Mouse (Mus musculus) midbrain, postnatal 0 days (tissue): ENCODE data around the gene Tepp. TPM values are rescaled to one million over a fixed set of nuclear protein-coding genes. Genes with fewer than 3 reads are reported as not detected.

Source experiments
- ATAC-seq: fragments of 200-750 bp; cut with Nextera tagmentation; 2 replicates; pipeline ENCODE4 v1.8.0; 2017; ENCODE audit warnings: moderate number of reproducible peaks, mild to moderate bottlenecking, moderate TSS enrichment, moderate library complexity; ENCODE audit not compliant: low FRiP score
- DNase-seq: peaks from one replicate; pipeline ENCODE4 v3.0.0-alpha.2; 2015; ENCODE audit warnings: low spot score
- H3K27ac ChIP-seq: fragments of 300-500 bp; sonication (generic); 2 replicates; pipeline ENCODE4 v1.5.1; 2014; ENCODE audit warnings: low read depth, mild to moderate bottlenecking, low read length, mixed read lengths
- H3K27me3 ChIP-seq: fragments of 300-500 bp; sonication (generic); 2 replicates; pipeline ENCODE4 v1.6.1; 2014; ENCODE audit warnings: low read length, control low read depth, mixed read lengths; ENCODE audit not compliant: insufficient read depth
- H3K36me3 ChIP-seq: fragments of 300-500 bp; sonication (generic); 2 replicates; pipeline ENCODE4 v1.6.1; 2014; ENCODE audit warnings: low read length, control low read depth, mixed read lengths; ENCODE audit not compliant: insufficient read depth
- H3K4me1 ChIP-seq: fragments of 300-500 bp; sonication (generic); 2 replicates; pipeline ENCODE4 v1.6.1; 2014; ENCODE audit warnings: mild to moderate bottlenecking, control low read depth, antibody characterized with exemption, low read length, mixed read lengths; ENCODE audit not compliant: insufficient read depth
- H3K4me2 ChIP-seq: fragments of 300-500 bp; sonication (generic); 2 replicates; pipeline ENCODE4 v1.6.1; 2014; ENCODE audit warnings: low read depth, mild to moderate bottlenecking, low read length, mixed read lengths; ENCODE audit not compliant: poor library complexity, severe bottlenecking
- H3K4me3 ChIP-seq: fragments of 300-500 bp; sonication (generic); 2 replicates; pipeline ENCODE4 v1.5.1; 2014; ENCODE audit warnings: low read depth, mild to moderate bottlenecking, low read length, moderate library complexity
- H3K9ac ChIP-seq: fragments of 300-500 bp; sonication (generic); replicated peaks from 2 replicates; pipeline ENCODE4 v1.6.1; 2014; ENCODE audit warnings: mild to moderate bottlenecking, low read length, moderate library complexity, mixed read lengths; ENCODE audit not compliant: poor library complexity, severe bottlenecking
- H3K9me3 ChIP-seq: fragments of 300-500 bp; sonication (generic); 2 replicates; pipeline ENCODE4 v1.6.1; 2016; ENCODE audit warnings: low read length, control low read depth
- CTCF ChIP-seq: IDR thresholded peaks from 2 replicates; pipeline ENCODE4 v1.5.1; 2016; ENCODE audit warnings: antibody characterized with exemption, mild to moderate bottlenecking
- WGBS: fragments of 180-500 bp; shearing (Covaris S2); extraction: QIAGEN DNeasy Blood & Tissue Kit; methylation state at CpG from one replicate; pipeline ENCODE4 v1.1.7; 2014; 5-methylcytosine and 5-hydroxymethylcytosine counted together
- polyA plus RNA-seq: library from polyadenylated mRNA; unstranded; fragments of >200 nt; fragmentation: Nextera tagmentation; extraction: Ambion mirVana; gene quantifications from 2 replicates; pipeline ENCODE4 v1.2.1, GENCODE M21; 2015
- total RNA-seq: library from RNA; depleted of rRNA; stranded (reverse); fragments of >200 nt; gene quantifications from 2 replicates; pipeline ENCODE4 v1.2.3, GENCODE M21; 2014; rRNA removed

The Tepp gene
- total and polyA plus RNA-seq, 2 experiments from 2014 or later: 0.77 to 2.5 TPM

DNA sequence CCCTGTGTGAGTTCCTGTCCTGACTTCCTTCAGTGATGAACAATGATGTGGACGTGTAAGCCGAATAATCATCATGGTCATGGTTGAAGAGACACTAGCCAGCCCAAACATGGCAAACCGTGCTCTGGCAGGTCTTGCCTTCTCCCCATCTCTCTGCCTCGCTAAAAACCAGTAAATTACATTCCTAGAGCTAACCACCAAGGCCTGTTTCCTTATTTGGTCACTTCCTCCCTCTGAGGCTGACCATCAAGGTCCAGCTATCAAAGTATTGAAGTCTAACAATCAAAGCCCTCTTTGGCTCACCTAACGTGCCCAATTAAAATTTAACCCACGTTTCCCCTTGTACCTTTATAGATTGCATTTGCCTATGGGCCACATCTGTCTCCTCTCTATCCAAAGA is 51.9 kb downstream of the Tepp start:
- no peaks in the 10 kb centered on the region for H3K27me3 ChIP-seq
- ATAC-seq (no peak), DNase-seq (no peak)
- WGBS: 75% methylated on average over 6 of the region's 6 CpGs
- H3K36me3 ChIP-seq: no peaks in the 10 kb centered on the region
- H3K4me1 ChIP-seq: peaks cover 5% of the 10 kb centered on the region
- no peak overlapping the region for H3K4me3 ChIP-seq
- H3K27ac ChIP-seq: no peak overlapping the region
- TF ChIP-seq CTCF: no peak
- no peak overlapping the region for H3K4me2 ChIP-seq
- H3K9ac ChIP-seq: no peak overlapping the region
- no peaks in the 10 kb centered on the region for H3K9me3 ChIP-seq

DNA sequence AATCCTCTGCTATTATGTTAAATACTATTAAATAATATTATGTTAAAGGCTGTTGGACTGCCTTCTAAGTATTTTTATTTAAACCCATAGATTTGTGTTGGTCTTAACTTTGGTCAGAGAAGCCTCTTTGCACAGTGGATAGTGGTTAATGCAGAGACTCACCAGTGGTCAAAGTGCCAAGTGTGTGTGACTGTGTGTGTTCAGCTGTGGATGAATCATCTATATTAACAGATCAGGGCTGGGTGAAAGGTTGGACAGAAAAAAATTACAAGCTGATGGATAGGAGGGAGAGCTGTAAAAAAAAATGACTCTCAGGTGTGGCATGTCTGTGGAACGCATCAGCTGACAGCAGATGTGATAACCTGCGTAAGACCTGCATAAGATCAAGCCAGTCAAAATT is 53.5 kb downstream of the Tepp start:
- no peak for TF ChIP-seq CTCF
- no peak overlapping the region for H3K4me2 ChIP-seq
- no peak overlapping the region for H3K4me3 ChIP-seq
- WGBS: 99% methylated on average over 2 of the region's 2 CpGs
- no peaks in the 10 kb centered on the region for H3K27me3 ChIP-seq
- H3K27ac ChIP-seq: no peak overlapping the region
- H3K9me3 ChIP-seq: no peaks in the 10 kb centered on the region
- H3K9ac ChIP-seq: no peak overlapping the region
- DNase-seq: no peak
- no peak for ATAC-seq
- no peaks in the 10 kb centered on the region for H3K36me3 ChIP-seq
- peaks cover 5% of the 10 kb centered on the region for H3K4me1 ChIP-seq

DNA sequence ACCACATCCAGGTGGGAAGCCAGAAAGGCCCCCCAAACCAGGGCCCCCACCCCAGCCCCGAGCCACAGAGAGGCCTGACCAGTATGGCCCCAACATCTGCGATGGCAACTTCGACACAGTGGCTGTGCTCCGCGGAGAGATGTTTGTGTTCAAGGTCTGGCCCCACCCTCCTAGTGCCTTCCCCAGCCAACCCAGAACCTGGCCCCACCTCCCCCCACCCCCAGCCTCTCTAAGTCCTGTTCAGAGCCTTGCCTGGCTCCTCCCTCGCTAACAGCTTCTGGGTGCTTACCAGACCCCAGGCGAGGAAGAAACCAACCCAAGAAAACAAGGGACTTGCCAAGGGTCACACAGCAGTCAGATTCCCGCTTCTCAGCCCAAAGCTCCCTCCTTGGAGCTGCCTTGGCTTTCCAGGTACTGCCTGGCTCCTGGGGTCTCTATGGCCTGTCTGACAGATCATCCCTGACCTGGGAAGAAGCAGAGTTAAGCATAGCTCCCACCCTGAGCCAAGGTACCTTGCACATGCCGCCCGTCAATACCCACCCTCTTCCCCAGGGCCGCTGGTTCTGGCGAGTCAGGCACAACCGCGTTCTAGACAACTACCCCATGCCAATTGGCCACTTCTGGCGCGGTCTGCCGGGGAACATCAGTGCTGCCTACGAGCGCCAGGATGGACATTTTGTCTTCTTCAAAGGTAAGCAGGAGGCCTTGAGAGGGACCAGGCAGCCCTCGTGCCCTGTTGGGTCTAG is 59.4 kb downstream of the Tepp start:
- 61% methylated on average over 19 of the region's 20 CpGs for WGBS
- ATAC-seq (no peak), DNase-seq (no peak)
- no peak overlapping the region for H3K27ac ChIP-seq
- H3K4me2 ChIP-seq: no peak overlapping the region
- TF ChIP-seq CTCF: no peak
- no peaks in the 10 kb centered on the region for H3K27me3 ChIP-seq
- no peak overlapping the region for H3K9ac ChIP-seq
- no peaks in the 10 kb centered on the region for H3K9me3 ChIP-seq
- H3K36me3 ChIP-seq: peaks cover 35% of the 10 kb centered on the region
- H3K4me1 ChIP-seq: no peaks in the 10 kb centered on the region
- no peak overlapping the region for H3K4me3 ChIP-seq

DNA sequence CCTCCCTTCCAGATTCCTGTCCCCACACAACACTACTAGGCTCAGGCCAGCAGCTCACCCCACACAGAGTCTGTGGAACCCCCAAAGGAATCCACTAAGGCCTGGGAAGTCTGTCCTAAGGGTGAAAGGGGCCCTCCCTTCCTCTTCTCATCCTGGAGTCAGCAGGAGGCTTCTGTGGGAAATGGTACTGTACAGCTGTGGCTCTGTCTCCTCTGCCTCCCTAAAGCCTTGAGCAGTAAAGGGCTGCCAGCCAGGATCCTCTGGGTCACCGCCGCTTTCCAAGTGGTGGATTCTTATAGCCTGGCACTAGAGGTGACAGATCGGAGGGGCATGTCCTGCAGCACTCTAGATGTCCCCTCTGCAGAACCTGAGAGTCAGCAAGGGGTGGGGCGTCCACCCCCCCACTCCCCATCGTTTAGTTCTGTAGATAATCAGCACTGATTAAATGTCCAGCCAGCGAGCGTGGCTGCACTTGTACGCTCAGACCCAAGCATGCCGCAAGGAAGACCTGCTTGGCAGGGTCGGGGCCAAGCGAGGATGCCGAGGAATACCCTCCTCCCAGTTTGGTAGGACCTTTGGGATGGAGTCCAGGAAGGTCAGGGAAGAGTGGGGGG is 63.1 kb downstream of the Tepp start:
- TF ChIP-seq CTCF: no peak
- ATAC-seq: no peak
- Histone ChIP-seq H3K27me3 (no peaks in the 10 kb centered on the region), H3K9me3 (no peaks in the 10 kb centered on the region), H3K4me1 (no peaks in the 10 kb centered on the region), H3K36me3 (peaks cover 35% of the 10 kb centered on the region), H3K27ac (no peak overlapping the region), H3K4me3 (no peak overlapping the region), H3K4me2 (no peak overlapping the region), H3K9ac (no peak overlapping the region)
- 84% methylated on average over 12 of the region's 12 CpGs for WGBS
- no peak for DNase-seq

DNA sequence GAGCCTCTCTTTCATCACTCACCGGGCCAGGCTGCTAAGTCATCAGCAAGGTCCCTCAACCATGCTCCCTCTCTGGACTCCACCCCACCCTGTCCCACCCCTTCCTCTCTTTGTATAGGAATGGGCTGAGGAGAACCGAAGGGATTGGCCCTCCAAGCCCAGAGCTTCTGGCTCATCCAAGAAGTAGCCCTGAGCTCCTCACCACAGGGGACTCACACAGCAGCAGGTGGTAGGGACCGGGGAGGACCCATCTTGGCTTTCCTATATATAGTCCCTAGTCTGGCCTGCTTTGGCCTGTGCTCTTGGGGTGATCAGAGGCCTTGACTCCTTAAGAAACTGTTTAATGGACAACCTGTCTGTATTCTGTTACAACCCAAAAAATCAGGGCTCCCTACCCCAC is 64.1 kb downstream of the Tepp start:
- ATAC-seq (no peak), DNase-seq (no peak)
- no peaks in the 10 kb centered on the region for H3K27me3 ChIP-seq
- H3K4me1 ChIP-seq: no peaks in the 10 kb centered on the region
- TF ChIP-seq CTCF: no peak
- H3K9ac ChIP-seq: no peak overlapping the region
- no peak overlapping the region for H3K4me2 ChIP-seq
- no peaks in the 10 kb centered on the region for H3K9me3 ChIP-seq
- 81% methylated on average over 3 of the region's 3 CpGs for WGBS
- H3K27ac ChIP-seq: no peak overlapping the region
- no peak overlapping the region for H3K4me3 ChIP-seq
- peaks cover 34% of the 10 kb centered on the region for H3K36me3 ChIP-seq

DNA sequence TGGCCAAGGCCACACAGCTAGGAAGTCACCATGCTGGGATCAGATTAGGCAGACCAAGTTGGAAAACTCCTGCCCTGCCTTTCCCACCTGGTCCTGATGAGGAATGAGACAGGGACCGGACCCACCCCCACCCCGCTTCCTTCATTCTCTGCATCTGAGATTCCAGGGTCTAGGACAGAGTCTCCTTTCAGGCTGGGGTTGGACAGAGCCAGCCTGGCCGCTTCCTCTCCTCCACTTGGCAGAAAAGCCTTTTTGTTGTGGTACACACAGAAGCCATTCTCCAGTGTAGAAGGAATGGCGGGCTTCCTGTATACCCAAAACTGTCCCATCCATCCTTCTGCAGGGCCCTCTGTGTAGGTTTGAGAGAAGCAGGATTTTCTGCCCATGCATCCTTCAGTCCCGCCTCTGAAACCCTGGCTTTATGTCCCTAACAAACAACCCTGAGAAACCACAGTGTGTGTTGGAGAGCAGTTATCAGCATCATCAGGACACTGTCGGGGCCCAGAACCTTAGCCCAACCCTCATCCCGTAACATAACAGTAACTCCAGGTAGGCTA is 65.1 kb downstream of the Tepp start:
- DNase-seq: peak; percentile 21
- H3K27me3 ChIP-seq: no peaks in the 10 kb centered on the region
- H3K9me3 ChIP-seq: no peaks in the 10 kb centered on the region
- 86% methylated on average over 7 of the region's 7 CpGs for WGBS
- no peak for ATAC-seq
- H3K36me3 ChIP-seq: peaks cover 24% of the 10 kb centered on the region
- TF ChIP-seq CTCF: no peak
- no peak overlapping the region for H3K4me2 ChIP-seq
- H3K27ac ChIP-seq: no peak overlapping the region
- no peaks in the 10 kb centered on the region for H3K4me1 ChIP-seq
- no peak overlapping the region for H3K9ac ChIP-seq
- H3K4me3 ChIP-seq: no peak overlapping the region

Other genes with a start within 250 kb of the Tepp start
- 53.7 and 61.6 TPM in 2 replicates for gene Katnb1, start 229.4 kb upstream of the Tepp start, total RNA-seq
- gene Katnb1, start 229.4 kb upstream of the Tepp start, polyA plus RNA-seq: 52.5 and 56.7 TPM in 2 replicates
- 57.0 and 60.6 TPM in 2 replicates for gene Kifc3, start 107.8 kb upstream of the Tepp start, total RNA-seq
- gene Kifc3, start 107.8 kb upstream of the Tepp start, polyA plus RNA-seq: 37.3 and 38.9 TPM in 2 replicates
- 0.38 and 0.76 TPM in 2 replicates for gene Cngb1, start 4.0 kb upstream of the Tepp start, total RNA-seq
- 0.54 and 0.79 TPM in 2 replicates for gene Cngb1, start 4.0 kb upstream of the Tepp start, polyA plus RNA-seq
- 20.1 and 21.4 TPM in 2 replicates for gene Zfp319, start 21.4 kb downstream of the Tepp start, total RNA-seq
- gene Zfp319, start 21.4 kb downstream of the Tepp start, polyA plus RNA-seq: 11.2 and 11.7 TPM in 2 replicates
- gene Usb1, start 21.7 kb downstream of the Tepp start, total RNA-seq: 65.8 and 87.0 TPM in 2 replicates
- gene Usb1, start 21.7 kb downstream of the Tepp start, polyA plus RNA-seq: 28.9 and 30.1 TPM in 2 replicates
- gene Mmp15, start 41.7 kb downstream of the Tepp start, total RNA-seq: 52.9 and 59.1 TPM in 2 replicates
- 12.9 and 13.7 TPM in 2 replicates for gene Mmp15, start 41.7 kb downstream of the Tepp start, polyA plus RNA-seq
- 71.9 and 80.4 TPM in 2 replicates for gene Cfap20, start 124.3 kb downstream of the Tepp start, total RNA-seq
- gene Cfap20, start 124.3 kb downstream of the Tepp start, polyA plus RNA-seq: 119 and 129 TPM in 2 replicates
- 19.8 and 28.1 TPM in 2 replicates for gene Csnk2a2, start 179.5 kb downstream of the Tepp start, total RNA-seq
- 8.1 and 9.6 TPM in 2 replicates for gene Csnk2a2, start 179.5 kb downstream of the Tepp start, polyA plus RNA-seq
- gene Ccdc113, start 223.5 kb downstream of the Tepp start, total RNA-seq: 3.2 and 4.0 TPM in 2 replicates
- gene Ccdc113, start 223.5 kb downstream of the Tepp start, polyA plus RNA-seq: 2.7 and 4.0 TPM in 2 replicates